Mouse (Mus musculus) stomach, postnatal 0 days (tissue): ENCODE measurements at regions not wholly inside any gene's neighbourhood (a gene's known extent, or its start where the extent isn't known, plus 50 kb on each side); places are given as distances from the start of the nearest gene placed in this dataset.

ENCODE experiments used
- ATAC-seq: fragments of 200-750 bp; cut with Nextera tagmentation; 2 replicates; pipeline ENCODE4 v1.8.0; 2017; ENCODE audit not compliant: low FRiP score, low TSS enrichment
- DNase-seq: peaks from one replicate; pipeline ENCODE4 v3.0.0-alpha.2; 2016; ENCODE audit warnings: low spot score
- H3K27ac ChIP-seq: fragments of 300-500 bp; sonication (generic); replicated peaks from 2 replicates; pipeline ENCODE4 v1.5.1; 2014; ENCODE audit warnings: mild to moderate bottlenecking, control low read depth
- H3K27me3 ChIP-seq: fragments of 300-500 bp; sonication (generic); 2 replicates; pipeline ENCODE4 v1.6.1; 2014; ENCODE audit warnings: low read length; ENCODE audit not compliant: control insufficient read depth, insufficient read depth
- H3K36me3 ChIP-seq: fragments of 300-500 bp; sonication (generic); 2 replicates; pipeline ENCODE4 v1.6.1; 2014; ENCODE audit warnings: low read length, mixed read lengths; ENCODE audit not compliant: control insufficient read depth, insufficient read depth
- H3K4me1 ChIP-seq: fragments of 300-500 bp; sonication (generic); replicated peaks from 2 replicates; pipeline ENCODE4 v1.6.1; 2014; ENCODE audit warnings: antibody characterized with exemption; ENCODE audit not compliant: control insufficient read depth, insufficient read depth
- H3K4me2 ChIP-seq: fragments of 300-500 bp; sonication (generic); replicated peaks from 2 replicates; pipeline ENCODE4 v1.6.1; 2014; ENCODE audit warnings: low read depth, mild to moderate bottlenecking, control low read depth, moderate library complexity
- H3K4me3 ChIP-seq: fragments of 300-500 bp; sonication (generic); 2 replicates; pipeline ENCODE4 v1.5.1; 2014; ENCODE audit warnings: low read depth, low read length, control low read depth
- H3K9ac ChIP-seq: fragments of 300-500 bp; sonication (generic); 2 replicates; pipeline ENCODE4 v1.6.1; 2014; ENCODE audit warnings: mild to moderate bottlenecking, low read length, control low read depth, mixed read lengths
- H3K9me3 ChIP-seq: fragments of 300-500 bp; sonication (generic); 2 replicates; pipeline ENCODE4 v1.6.1; 2016; ENCODE audit warnings: low read length; ENCODE audit not compliant: control insufficient read depth
- CTCF ChIP-seq: IDR thresholded peaks from 2 replicates; pipeline ENCODE4 v1.5.1; 2016; ENCODE audit warnings: antibody characterized with exemption, low read depth, mild to moderate bottlenecking, moderate library complexity
- EP300 ChIP-seq: optimal IDR thresholded peaks from 2 replicates; pipeline ENCODE3; 2016; ENCODE audit warnings: antibody characterized with exemption
- WGBS: fragments of 180-500 bp; shearing (Covaris S2); extraction: QIAGEN DNeasy Blood & Tissue Kit; methylation state at CpG from one replicate; pipeline ENCODE4 v1.1.7; 2014; 5-methylcytosine and 5-hydroxymethylcytosine counted together

- ATAC-seq, result no peak
Measured at GRCm38 (mm10) chr8:9072724-9073123, 382.4 kb upstream of the Arglu1 start.

GRCm38 (mm10) chr8:9072286-9072685 is 382.0 kb upstream of the Arglu1 start:
- Histone ChIP-seq H3K9ac (no peak overlapping the region), H3K36me3 (no peaks in the 10 kb centered on the region), H3K9me3 (no peaks in the 10 kb centered on the region), H3K4me3 (no peak overlapping the region), H3K27me3 (no peaks in the 10 kb centered on the region), H3K27ac (no peak overlapping the region), H3K4me2 (no peak overlapping the region), H3K4me1 (0 out of 2 replicates have a peak, but pooled peaks cover 3% of the 10 kb centered on the region)
- TF ChIP-seq EP300 (no peak), CTCF (no peak)
- ATAC-seq (no peak), DNase-seq (no peak)
- 61% methylated on average over 11 of the region's 11 CpGs for WGBS

More at GRCm38 (mm10) chr8:9072724-9073123, 382.4 kb upstream of the Arglu1 start:
- no peak overlapping the region for H3K4me3 ChIP-seq
- H3K4me2 ChIP-seq, result no peak overlapping the region
- DNase-seq, result no peak
- WGBS, result 84% methylated on average over 4 of the region's 4 CpGs
- H3K27ac ChIP-seq, result no peak overlapping the region
- H3K9ac ChIP-seq, result no peak overlapping the region
- TF ChIP-seq EP300 (no peak), CTCF (no peak)
- no peaks in the 10 kb centered on the region for H3K9me3 ChIP-seq
- no peaks in the 10 kb centered on the region for H3K27me3 ChIP-seq
- H3K4me1 ChIP-seq, result 0 out of 2 replicates have a peak, but pooled peaks cover 3% of the 10 kb centered on the region
- H3K36me3 ChIP-seq, result no peaks in the 10 kb centered on the region

GRCm38 (mm10) chr8:9070953-9071352 is 380.6 kb upstream of the Arglu1 start:
- H3K36me3 ChIP-seq, result no peaks in the 10 kb centered on the region
- no peak overlapping the region for H3K4me2 ChIP-seq
- 0 out of 2 replicates have a peak, but pooled peaks cover 3% of the 10 kb centered on the region for H3K4me1 ChIP-seq
- H3K9me3 ChIP-seq, result no peaks in the 10 kb centered on the region
- DNase-seq (no peak), ATAC-seq (no peak)
- H3K4me3 ChIP-seq, result no peak overlapping the region
- no peak for TF ChIP-seq EP300
- no peak for TF ChIP-seq CTCF
- H3K27me3 ChIP-seq, result no peaks in the 10 kb centered on the region
- H3K9ac ChIP-seq, result no peak overlapping the region
- H3K27ac ChIP-seq, result no peak overlapping the region
- 51% methylated on average over 6 of the region's 6 CpGs for WGBS

GRCm38 (mm10) chr8:9069845-9070244 is 379.5 kb upstream of the Arglu1 start:
- DNase-seq (peak; percentile 17), ATAC-seq (no peak)
- no peaks in the 10 kb centered on the region for H3K9me3 ChIP-seq
- H3K4me2 ChIP-seq, result no peak overlapping the region
- WGBS, result 40% methylated on average over 7 of the region's 7 CpGs
- TF ChIP-seq CTCF, result no peak
- no peak for TF ChIP-seq EP300
- H3K36me3 ChIP-seq, result no peaks in the 10 kb centered on the region
- H3K27me3 ChIP-seq, result no peaks in the 10 kb centered on the region
- 0 out of 2 replicates have a peak, but pooled peaks cover 3% of the 10 kb centered on the region for H3K4me1 ChIP-seq
- H3K4me3 ChIP-seq, result no peak overlapping the region
- H3K27ac ChIP-seq, result no peak overlapping the region
- H3K9ac ChIP-seq, result no peak overlapping the region

GRCm38 (mm10) chr8:9067731-9068130 is 377.4 kb upstream of the Arglu1 start:
- no peak overlapping the region for H3K4me2 ChIP-seq
- no peak overlapping the region for H3K27ac ChIP-seq
- no peak for ATAC-seq
- no peak overlapping the region for H3K4me3 ChIP-seq
- H3K27me3 ChIP-seq, result no peaks in the 10 kb centered on the region
- H3K9ac ChIP-seq, result no peak overlapping the region
- no peak for TF ChIP-seq EP300
- TF ChIP-seq CTCF, result no peak
- H3K36me3 ChIP-seq, result no peaks in the 10 kb centered on the region
- no peak for DNase-seq
- H3K9me3 ChIP-seq, result no peaks in the 10 kb centered on the region
- 45% methylated on average over 1 of the region's 1 CpGs for WGBS
- H3K4me1 ChIP-seq, result 0 out of 2 replicates have a peak, but pooled peaks cover 3% of the 10 kb centered on the region

GRCm38 (mm10) chr8:9060166-9060565 is 369.8 kb upstream of the Arglu1 start:
- Histone ChIP-seq H3K27me3 (no peaks in the 10 kb centered on the region), H3K4me1 (no peaks in the 10 kb centered on the region), H3K9me3 (no peaks in the 10 kb centered on the region), H3K27ac (no peak overlapping the region), H3K4me2 (no peak overlapping the region), H3K4me3 (no peak overlapping the region), H3K9ac (no peak overlapping the region), H3K36me3 (no peaks in the 10 kb centered on the region)
- no peak for TF ChIP-seq EP300
- TF ChIP-seq CTCF, result no peak
- DNase-seq (no peak), ATAC-seq (no peak)
- WGBS, result 89% methylated on average over 6 of the region's 6 CpGs
